Mouse (Mus musculus) CH12.LX (cell line): ENCODE results near the gene Slc25a12. TPM values are rescaled to one million over a fixed set of nuclear protein-coding genes. Genes with fewer than 3 reads are reported as not detected.
A peak's percentile ranks its signal among the peaks of the same experiment; 100 is the strongest.

Experiments used
- DNase-seq: peaks from one replicate; pipeline ENCODE4 v3.0.0-alpha.2; 2013; ENCODE audit errors: extremely low read depth
- H3K27ac ChIP-seq: 2 replicates; pipeline ENCODE4 v1.5.1; 2012; ENCODE audit warnings: low read depth, mild to moderate bottlenecking, control low read depth, moderate library complexity; ENCODE audit not compliant: insufficient read depth
- H3K27me3 ChIP-seq: replicated peaks from 2 replicates; pipeline ENCODE3; 2012; ENCODE audit warnings: inconsistent platforms
- H3K36me3 ChIP-seq, 2 experiments: replicated peaks in 1 of 2; 2 replicates each; pipeline versions ENCODE3 to v1.6.1; 2012; ENCODE audit warnings: inconsistent platforms in 1 of 2, low read length in 1 of 2, mild to moderate bottlenecking in 1 of 2, mixed read lengths in 1 of 2, moderate library complexity in 1 of 2; ENCODE audit not compliant: control insufficient read depth in 1 of 2, insufficient read depth in 1 of 2
- H3K4me1 ChIP-seq, 2 experiments: 2 replicates each; pipeline ENCODE4 v1.6.1; 2012; ENCODE audit warnings: inconsistent platforms in 1 of 2, moderate library complexity in 1 of 2; ENCODE audit not compliant: insufficient read depth in 2 of 2, control insufficient read depth in 1 of 2
- H3K4me2 ChIP-seq: 2 replicates; pipeline ENCODE4 v1.6.1; 2012; ENCODE audit warnings: low read depth, mild to moderate bottlenecking, control low read depth; ENCODE audit not compliant: poor library complexity, insufficient read depth, severe bottlenecking
- H3K4me3 ChIP-seq, 3 experiments: fragments of 150-350 bp in 1 of 3; sonication (generic) in 1 of 3; replicated peaks in 1 of 3; 2 replicates each; pipeline versions ENCODE3 to v1.5.1; 2011 to 2012; ENCODE audit warnings: low read depth in 2 of 3, low read length in 2 of 3, mild to moderate bottlenecking in 2 of 3, moderate library complexity in 2 of 3, control low read depth in 1 of 3, improper control_type of control experiment in 1 of 3, inconsistent platforms in 1 of 3, mixed read lengths in 1 of 3; ENCODE audit not compliant: poor library complexity in 1 of 3
- H3K79me2 ChIP-seq: replicated peaks from 2 replicates; pipeline ENCODE4 v1.6.1; 2012; ENCODE audit warnings: mild to moderate bottlenecking, moderate library complexity; ENCODE audit not compliant: control insufficient read depth, poor library complexity, insufficient read depth, severe bottlenecking; ENCODE audit errors: extremely low read depth
- H3K9ac ChIP-seq: 2 replicates; pipeline ENCODE4 v1.6.1; 2012; ENCODE audit warnings: low read depth, mild to moderate bottlenecking, control low read depth, moderate library complexity; ENCODE audit not compliant: insufficient read depth
- H3K9me3 ChIP-seq: replicated peaks from 2 replicates; pipeline ENCODE3; 2012; ENCODE audit warnings: low read length, inconsistent platforms, mixed read lengths
- CTCF ChIP-seq, 2 experiments: IDR thresholded peaks in 1 of 2; conservative IDR thresholded peaks in 1 of 2; 2 replicates each; pipeline ENCODE4 v1.5.1; 2011 to 2012; ENCODE audit warnings: low read depth in 2 of 2, low read length in 2 of 2, improper control_type of control experiment in 1 of 2, inconsistent platforms in 1 of 2, mild to moderate bottlenecking in 1 of 2, moderate library complexity in 1 of 2
- E2F4 ChIP-seq: IDR thresholded peaks from 2 replicates; pipeline ENCODE4 v1.6.1; 2011; ENCODE audit warnings: low read depth, low read length, improper control_type of control experiment; ENCODE audit not compliant: insufficient replicate concordance
- ELF1 ChIP-seq: IDR thresholded peaks from 2 replicates; pipeline ENCODE4 v1.6.1; 2014; ENCODE audit warnings: low read depth, mild to moderate bottlenecking, inconsistent platforms, low read length, improper control_type of control experiment
- ETS1 ChIP-seq: conservative IDR thresholded peaks from 2 replicates; pipeline ENCODE4 v1.6.1; 2012; ENCODE audit warnings: low read depth, mild to moderate bottlenecking, inconsistent platforms, low read length, improper control_type of control experiment, moderate library complexity
- HCFC1 ChIP-seq: IDR thresholded peaks from 2 replicates; pipeline ENCODE4 v1.6.1; 2012; ENCODE audit warnings: low read depth, mild to moderate bottlenecking, inconsistent platforms, low read length, improper control_type of control experiment
- JUND ChIP-seq: conservative IDR thresholded peaks from 2 replicates; pipeline ENCODE4 v1.6.1; 2011; ENCODE audit warnings: low read depth, low read length, improper control_type of control experiment
- KAT2A ChIP-seq: IDR thresholded peaks from 2 replicates; pipeline ENCODE4 v1.6.1; 2012; ENCODE audit warnings: low read length, improper control_type of control experiment, inconsistent platforms; ENCODE audit not compliant: insufficient replicate concordance
- MAFK ChIP-seq: IDR thresholded peaks from 2 replicates; pipeline ENCODE4 v1.6.1; 2011; ENCODE audit warnings: low read length, improper control_type of control experiment; ENCODE audit not compliant: insufficient replicate concordance
- MYC ChIP-seq: IDR thresholded peaks from 2 replicates; pipeline ENCODE4 v1.6.1; 2011; ENCODE audit warnings: low read depth, mild to moderate bottlenecking, improper control_type of control experiment, low read length
- PAX5 ChIP-seq: IDR thresholded peaks from 2 replicates; pipeline ENCODE4 v1.6.1; 2012; ENCODE audit warnings: low read length, inconsistent platforms, mixed read lengths
- POLR2A ChIP-seq: IDR thresholded peaks from 2 replicates; pipeline ENCODE4 v1.6.1; 2011; ENCODE audit warnings: low read depth, mild to moderate bottlenecking, improper control_type of control experiment, low read length
- RAD21 ChIP-seq: IDR thresholded peaks from 2 replicates; pipeline ENCODE4 v1.6.1; 2011; ENCODE audit warnings: low read depth, mild to moderate bottlenecking, low read length, improper control_type of control experiment, moderate library complexity
- RCOR1 ChIP-seq: conservative IDR thresholded peaks from 2 replicates; pipeline ENCODE4 v1.6.1; 2012; ENCODE audit warnings: low read depth, mild to moderate bottlenecking, inconsistent platforms, low read length, improper control_type of control experiment
- TCF12 ChIP-seq: IDR thresholded peaks from 2 replicates; pipeline ENCODE4 v1.6.1; 2014; ENCODE audit warnings: low read depth, mild to moderate bottlenecking, inconsistent platforms, low read length, improper control_type of control experiment
- USF2 ChIP-seq: conservative IDR thresholded peaks from 2 replicates; pipeline ENCODE4 v1.6.1; 2011; ENCODE audit warnings: low read depth, low read length, improper control_type of control experiment
- ZC3H11A ChIP-seq: IDR thresholded peaks from 2 replicates; pipeline ENCODE4 v1.6.1; 2012; ENCODE audit warnings: low read depth, mild to moderate bottlenecking, inconsistent platforms, low read length, improper control_type of control experiment
- ZMIZ1 ChIP-seq: IDR thresholded peaks from 2 replicates; pipeline ENCODE4 v1.6.1; 2012; ENCODE audit warnings: low read depth, mild to moderate bottlenecking, inconsistent platforms, low read length, improper control_type of control experiment
- dilution Hi-C: fragments of 300-500 bp; cut with MboI; formaldehyde crosslinking; loops from 2 replicates; pipeline ENCODE4 v1.14.3; 2020; ENCODE audit warnings: low sequenced_read_pairs; ENCODE audit not compliant: extremely low pct_unique_long_range_greater_than_20kb, extremely low pct_ligation_motif_present
- in situ Hi-C: fragments of 300-500 bp; cut with MboI; formaldehyde crosslinking; loops from 3 replicates; pipeline ENCODE4 v1.14.3; 2019; ENCODE audit warnings: low sequenced_read_pairs, low pct_ligation_motif_present, low pct_unique_long_range_greater_than_20kb, mixed read lengths
- polyA plus RNA-seq: library from polyadenylated mRNA; unstranded; fragments of >175 nt; gene quantifications from 2 replicates; pipeline ENCODE4 v1.2.1, GENCODE M21; 2012; ENCODE audit warnings: low read depth; ENCODE audit not compliant: insufficient read length
- total RNA-seq, 2 experiments: library from RNA; depleted of rRNA; stranded (reverse); fragments of 300-350 nt in 1 of 2; fragments of >200 nt in 1 of 2; gene quantifications; 2 replicates each; pipeline ENCODE4 v1.2.3; 2012 to 2014

Gene Slc25a12
- total and polyA plus RNA-seq, 3 experiments = 97.1 to 211 (median 123) TPM

DNA sequence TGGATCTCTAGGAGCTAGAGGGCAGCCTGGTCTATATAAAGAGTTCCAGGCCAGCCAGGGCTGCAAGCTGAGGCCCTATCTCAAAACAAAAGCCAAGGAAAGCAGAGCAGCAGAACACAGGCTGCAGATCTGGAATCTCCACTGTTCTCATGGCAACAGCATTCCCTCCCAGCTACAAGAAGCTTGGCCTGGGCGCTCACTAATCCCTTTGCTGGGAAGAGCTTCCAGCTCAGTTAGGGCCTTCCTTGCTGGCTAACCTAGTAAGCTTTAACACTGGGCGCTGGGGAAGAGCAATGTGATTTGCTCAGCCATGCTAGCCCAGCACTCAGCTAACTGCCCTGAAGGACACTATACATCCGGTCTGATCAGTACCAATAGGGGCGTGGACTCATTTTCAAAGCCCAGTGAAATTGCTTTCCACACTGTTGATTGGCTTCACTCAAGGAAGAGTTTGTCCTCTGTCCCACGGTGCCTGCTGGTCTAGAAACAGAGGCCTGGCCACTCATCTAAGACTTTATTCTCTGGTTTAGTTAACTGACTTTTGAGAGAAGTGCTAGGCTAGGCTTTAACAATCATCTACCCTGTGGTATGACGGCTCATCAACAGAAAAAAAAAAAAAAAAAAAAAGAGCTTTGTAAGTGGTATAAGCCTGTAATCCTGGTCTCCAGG, 77.3 kb downstream of the Slc25a12 start:
- TF ChIP-seq ZC3H11A = no peak
- no peak for TF ChIP-seq POLR2A
- TF ChIP-seq ETS1 = no peak
- no peak for TF ChIP-seq HCFC1
- no peak for TF ChIP-seq USF2
- no peak for TF ChIP-seq RCOR1
- no peak for TF ChIP-seq JUND
- no peak for TF ChIP-seq MYC
- TF ChIP-seq TCF12 = no peak
- TF ChIP-seq E2F4 = no peak
- dilution Hi-C loops = no loop called here

GRCm38 (mm10) chr2:71281981-71282380, 85.6 kb downstream of the Slc25a12 start:
- TF ChIP-seq ZMIZ1 (no peak), KAT2A (no peak), MAFK (no peak), POLR2A (no peak), CTCF (conservative IDR thresholded peaks at IDR 0.05 in 1 of 2, IDR thresholded peaks at IDR 0.05 in 1 of 2; ENCODE audit: low read depth in 2 of 2, low read length in 2 of 2) (no peak), RAD21 (no peak), ELF1 (no peak), PAX5 (no peak), E2F4 (no peak), MYC (no peak)
- no peaks in the 10 kb centered on the region for H3K4me1 ChIP-seq
- in situ Hi-C loops = loop anchor here (25.0 kb wide), 1 partner anchor 255 kb away; the partner anchor contains the start of genes Dlx1 and Dlx2
- no peaks in the 10 kb centered on the region for H3K9me3 ChIP-seq
- 0 out of 2 replicates have a peak overlapping the region, but pooled peaks have one; percentile 11 for H3K27ac ChIP-seq
- H3K9ac ChIP-seq = no peak overlapping the region
- H3K79me2 ChIP-seq = no peaks in the 10 kb centered on the region
- no peaks in the 10 kb centered on the region for H3K27me3 ChIP-seq
- no peak overlapping the region for H3K4me2 ChIP-seq
- dilution Hi-C loops = no loop called here
- no peak for DNase-seq
- H3K4me3 ChIP-seq = peak overlapping the region in 1 of 3 experiments; percentile 32
- H3K36me3 ChIP-seq = peaks cover 53 to 91% of the 10 kb centered on the region in 2 experiments

More for the DNA sequence above, 77.3 kb downstream of the Slc25a12 start:
- H3K27ac ChIP-seq = no peak overlapping the region
- DNase-seq = no peak
- no peaks in the 10 kb centered on the region for H3K27me3 ChIP-seq
- peaks cover 7 to 59% of the 10 kb centered on the region in 2 experiments for H3K4me1 ChIP-seq
- H3K9ac ChIP-seq = no peak overlapping the region
- in situ Hi-C loops = loop anchor here (25.0 kb wide), 1 partner anchor 247 kb away; the partner anchor contains the start of genes Dlx1 and Dlx2
- no peak overlapping the region for H3K4me2 ChIP-seq
- peaks cover 5% of the 10 kb centered on the region; the same call in 1 of the 2 replicates for H3K79me2 ChIP-seq
- peaks cover 26 to 78% of the 10 kb centered on the region in 2 experiments for H3K36me3 ChIP-seq
- no peak overlapping the region for H3K4me3 ChIP-seq
- H3K9me3 ChIP-seq = no peaks in the 10 kb centered on the region
